Mouse (Mus musculus) cerebellum, adult 2 months (tissue): ENCODE measurements at regions not wholly inside any gene's neighbourhood (a gene's known extent, or its start where the extent isn't known, plus 50 kb on each side); places are given as distances from the start of the nearest gene placed in this dataset.

Source experiments
- CTCF ChIP-seq: fragments of 200-500 bp; IDR thresholded peaks from 2 replicates; pipeline ENCODE4 v1.5.1; 2011; ENCODE audit warnings: low read depth, mild to moderate bottlenecking, control low read depth, low read length, moderate library complexity, borderline replicate concordance; ENCODE audit not compliant: insufficient read depth
- POLR2A ChIP-seq: fragments of 200-500 bp; IDR thresholded peaks from 2 replicates; pipeline ENCODE4 v1.6.1; 2011; ENCODE audit warnings: low read length, control low read depth, borderline replicate concordance; ENCODE audit not compliant: insufficient read depth

DNA sequence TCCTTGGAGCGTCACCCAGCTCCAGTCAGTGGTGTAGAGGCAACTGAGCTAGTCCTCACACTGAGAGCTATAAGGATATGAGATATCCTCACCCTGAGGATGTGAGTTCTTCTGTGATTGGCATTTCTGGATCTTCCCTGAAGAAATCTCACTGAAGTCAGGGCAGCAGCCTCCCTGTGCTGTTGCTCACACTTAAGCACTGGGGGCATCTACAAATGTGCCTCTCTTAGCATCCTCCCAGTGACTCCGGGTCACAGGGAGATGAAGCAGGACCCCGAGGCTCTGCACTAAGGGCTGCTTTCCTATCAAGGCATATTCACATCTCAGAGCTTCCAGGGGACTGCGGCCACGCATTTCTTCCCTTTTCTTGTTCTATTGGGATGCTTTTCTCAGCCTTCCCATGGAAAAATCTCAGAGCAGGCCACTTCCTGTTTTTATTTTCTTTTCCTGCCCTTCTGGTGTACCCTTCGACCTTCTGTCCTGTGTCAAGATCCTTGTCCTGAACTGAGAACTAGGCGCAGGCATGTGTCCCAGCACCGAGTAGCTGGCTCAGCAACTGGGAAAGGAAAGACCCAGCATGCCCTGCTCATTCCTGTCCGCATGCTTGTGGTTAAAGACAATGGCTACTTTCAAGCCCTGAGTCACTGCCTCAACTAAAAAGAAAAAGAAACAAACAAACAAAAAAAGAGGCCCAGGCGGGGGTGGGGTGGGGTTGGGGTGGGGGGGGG, 92.8 kb downstream of the Tomm20 start:
- TF ChIP-seq CTCF: no peak
- no peak for TF ChIP-seq POLR2A
